Mouse (Mus musculus): ENCODE measurements around the gene Slc15a5.

- TF ChIP-seq CTCF (conservative IDR thresholded peaks at IDR 0.05; ENCODE audit: insufficient read depth, insufficient read length, low read depth, low read length) (no peak), POLR2A (IDR thresholded peaks at IDR 0.05; ENCODE audit: low read depth, low read length) (no peak)
Measured at GRCm38 (mm10) chr6:138041865-138042264, 37.9 kb downstream of the Slc15a5 start.
